Mouse (Mus musculus): ENCODE results near the gene Cyb5r2. TPM values are rescaled to one million over a fixed set of nuclear protein-coding genes. Genes with fewer than 3 reads are reported as not detected.

The Cyb5r2 gene
- total RNA-seq, 4 experiments from 2014 or later = 0.16 to 0.43 (median 0.27) TPM; not detected in 1

GRCm38 (mm10) chr7:107727538-107727937, 30.3 kb downstream of the Cyb5r2 start:
- no peak for DNase-seq (ENCODE audit: low spot score in 2 of 2)

DNA sequence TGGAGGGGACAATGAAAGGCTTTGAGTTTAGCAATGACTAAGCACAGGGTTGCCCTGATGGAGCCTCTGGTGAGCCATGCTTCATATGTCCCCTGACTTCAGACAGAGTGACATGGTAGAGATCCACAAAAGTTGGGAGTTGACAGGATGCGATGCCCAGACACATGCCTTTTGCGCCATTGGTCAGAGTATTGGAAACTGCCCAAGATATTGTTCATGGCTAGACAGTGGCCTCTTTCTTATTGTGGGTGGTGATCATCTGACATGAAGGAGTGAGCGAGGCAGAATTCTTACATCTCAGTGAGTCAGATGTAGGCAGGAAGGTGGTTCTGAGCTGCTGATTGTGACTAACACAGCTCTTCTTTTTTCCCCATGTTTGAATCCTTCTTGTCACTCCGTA, 35.3 kb downstream of the Cyb5r2 start:
- DNase-seq (ENCODE audit: low spot score in 2 of 2) = no peak

- no peak for DNase-seq (ENCODE audit: low spot score in 2 of 2)
These were observed 37.1 kb downstream of the Cyb5r2 start for GRCm38 (mm10) chr7:107720771-107721170.

GRCm38 (mm10) chr7:107714067-107714466, 43.8 kb downstream of the Cyb5r2 start:
- no peak for DNase-seq (ENCODE audit: low spot score in 2 of 2)

GRCm38 (mm10) chr7:107712743-107713142, 45.1 kb downstream of the Cyb5r2 start:
- peak; percentile 5 to 10 for DNase-seq (ENCODE audit: low spot score in 2 of 2)

GRCm38 (mm10) chr7:107708491-107709112, 49.2 kb downstream of the Cyb5r2 start:
- DNase-seq (ENCODE audit: low spot score in 2 of 2) = peak; percentile 28 to 46

GRCm38 (mm10) chr7:107707650-107708049, 50.2 kb downstream of the Cyb5r2 start:
- DNase-seq (ENCODE audit: low spot score in 2 of 2) = no peak

- no peak for DNase-seq (ENCODE audit: low spot score in 2 of 2)
These were observed 51.9 kb downstream of the Cyb5r2 start for GRCm38 (mm10) chr7:107705941-107706340.

DNA sequence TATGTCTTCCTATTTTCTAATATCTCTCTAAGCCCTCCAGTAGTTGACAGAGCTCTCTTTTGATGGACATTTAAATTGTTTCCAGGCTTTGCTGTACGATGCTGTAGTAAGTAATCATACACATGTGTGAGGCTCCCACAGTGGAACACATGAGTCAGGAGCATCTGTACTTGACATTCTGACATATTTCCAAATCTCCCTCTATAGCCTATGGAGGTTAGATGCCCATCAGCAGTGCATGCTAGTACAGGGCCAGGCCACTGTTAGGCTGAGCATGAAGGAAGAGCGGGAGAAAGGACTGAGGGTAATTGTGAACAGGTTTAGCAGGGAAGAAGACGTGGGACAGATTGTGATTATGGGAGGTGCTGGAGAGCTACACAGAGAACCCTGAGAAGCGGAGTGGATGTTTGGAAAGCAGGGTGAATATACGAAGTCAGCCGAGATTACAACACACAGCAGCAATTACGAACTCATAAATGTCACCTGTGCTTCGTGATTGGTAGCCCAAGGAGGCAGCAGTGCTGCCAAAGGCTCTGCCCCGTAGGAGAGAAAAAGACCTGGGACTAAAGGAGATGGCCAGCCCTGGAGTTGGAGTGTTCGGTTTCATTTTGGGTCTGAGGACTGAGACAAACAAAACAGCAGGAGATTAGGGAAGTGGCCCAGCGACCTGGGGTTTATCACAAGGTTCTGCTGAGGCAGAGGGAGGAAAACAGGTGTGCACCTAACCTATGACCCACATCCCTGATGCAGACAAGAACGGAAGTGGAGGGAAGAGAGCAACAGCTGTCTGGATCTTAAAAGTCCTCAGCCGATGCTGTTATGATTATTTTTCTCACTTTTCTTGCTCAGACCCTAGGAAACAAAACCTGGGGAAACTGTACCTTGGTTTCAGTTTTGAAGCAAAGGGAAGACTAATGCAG, 55.1 kb downstream of the Cyb5r2 start:
- no peak for DNase-seq (ENCODE audit: low spot score in 2 of 2)

- no peak for DNase-seq (ENCODE audit: low spot score in 2 of 2)
These were observed 57.2 kb downstream of the Cyb5r2 start for GRCm38 (mm10) chr7:107700646-107701045.

GRCm38 (mm10) chr7:107699926-107700325, 57.9 kb downstream of the Cyb5r2 start:
- DNase-seq (ENCODE audit: low spot score in 2 of 2) = no peak

Other genes starting within 250 kb of the Cyb5r2 start
- 10 to 100 TPM; 16.1 to 20.2 (median 17.3) TPM for gene Olfml1, start 190.6 kb downstream of the Cyb5r2 start, total RNA-seq (2022)
- 10 to 100 TPM in 3 of 4 experiments, 1 to 10 TPM in 1; 7.6 to 10.9 (median 10.7) TPM for gene Ppfibp2, start 162.8 kb downstream of the Cyb5r2 start, total RNA-seq (2022)
- not detected for gene 5330417H12Rik, start 132.9 kb downstream of the Cyb5r2 start, total RNA-seq (2022)
- not detected for gene Ovch2, start 43.2 kb upstream of the Cyb5r2 start, total RNA-seq (2022)
- not detected for gene Olfr467, start 54.2 kb upstream of the Cyb5r2 start, total RNA-seq (2022)
- gene Olfr469, start 67.5 kb upstream of the Cyb5r2 start, total RNA-seq (2022) = not detected
- not detected for gene Olfr470, start 89.5 kb upstream of the Cyb5r2 start, total RNA-seq (2022)
- gene Olfr472, start 139.9 kb upstream of the Cyb5r2 start, total RNA-seq (2022) = under 1 TPM in 1 of 4 experiments, not detected in 3; 0.11 TPM
- gene Olfr473, start 172.4 kb upstream of the Cyb5r2 start, total RNA-seq (2022) = not detected
- not detected for gene Olfr474, start 196.6 kb upstream of the Cyb5r2 start, total RNA-seq (2022)
- gene Olfr476, start 206.8 kb upstream of the Cyb5r2 start, total RNA-seq (2022) = not detected
- gene Olfr477, start 228.7 kb upstream of the Cyb5r2 start, total RNA-seq (2022) = not detected